Mouse (Mus musculus) heart, postnatal 14 days (tissue): ENCODE results near the gene Gnpat. TPM values are rescaled to one million over a fixed set of nuclear protein-coding genes. Genes with fewer than 3 reads are reported as not detected.

ENCODE experiments used
- DNase-seq, 2 experiments: peaks; one replicate each; pipeline ENCODE4 v3.0.0; 2021 to 2022
- intact Hi-C: fragments of 180-260 bp; cut with DNase I; formaldehyde crosslinking; loops from one replicate; pipeline ENCODE4 v1.15.1; 2025
- total RNA-seq, 2 experiments: library from RNA; stranded (reverse); gene quantifications; 2 replicates each; pipeline ENCODE4 v1.2.3; 2021

The Gnpat gene
- total RNA-seq, 2 experiments from 2014 or later = 148 to 164 TPM

DNA sequence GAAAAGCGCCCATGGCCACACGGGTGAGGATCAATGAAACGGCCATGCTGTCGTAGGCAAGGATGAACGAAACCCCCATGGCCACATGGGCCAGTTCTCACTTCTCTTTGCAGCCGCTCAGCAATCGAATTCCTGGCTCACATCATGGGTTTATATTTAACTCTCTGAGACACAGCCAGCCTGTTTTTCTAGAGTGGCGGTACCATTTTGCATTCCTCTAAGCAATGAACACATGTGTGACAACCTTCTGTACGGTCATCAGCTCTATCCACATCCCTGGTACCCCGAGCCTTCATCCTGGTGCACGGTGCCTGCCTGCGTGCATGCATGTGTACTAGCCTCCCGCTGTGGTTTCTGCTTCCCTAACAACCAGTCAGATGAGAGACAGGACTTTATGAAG lies 67.3 kb downstream of the Gnpat start:
- DNase-seq = no peak

DNA sequence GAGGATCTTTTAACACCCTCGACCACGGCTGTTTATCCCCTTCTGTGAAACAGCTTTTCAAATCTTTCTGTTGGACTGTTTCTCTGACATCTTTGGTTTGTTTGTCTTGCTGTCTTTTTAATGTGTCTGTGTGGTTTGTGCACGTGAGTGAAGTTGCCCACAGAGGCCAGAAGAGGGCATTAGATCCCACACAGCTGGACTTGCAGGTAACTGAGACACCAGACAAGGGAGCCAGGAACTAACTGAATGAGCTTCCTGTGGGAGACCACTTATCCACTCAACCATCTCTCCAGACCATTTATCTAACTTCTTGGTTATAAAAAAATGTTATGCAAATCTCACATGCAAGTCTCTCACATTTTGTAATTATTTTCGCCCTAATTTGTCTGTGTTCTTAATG lies 67.8 kb downstream of the Gnpat start:
- intact Hi-C loops = no loop called here
- DNase-seq = no peak

More for the DNA sequence above, 67.3 kb downstream of the Gnpat start:
- intact Hi-C loops = no loop called here

DNA sequence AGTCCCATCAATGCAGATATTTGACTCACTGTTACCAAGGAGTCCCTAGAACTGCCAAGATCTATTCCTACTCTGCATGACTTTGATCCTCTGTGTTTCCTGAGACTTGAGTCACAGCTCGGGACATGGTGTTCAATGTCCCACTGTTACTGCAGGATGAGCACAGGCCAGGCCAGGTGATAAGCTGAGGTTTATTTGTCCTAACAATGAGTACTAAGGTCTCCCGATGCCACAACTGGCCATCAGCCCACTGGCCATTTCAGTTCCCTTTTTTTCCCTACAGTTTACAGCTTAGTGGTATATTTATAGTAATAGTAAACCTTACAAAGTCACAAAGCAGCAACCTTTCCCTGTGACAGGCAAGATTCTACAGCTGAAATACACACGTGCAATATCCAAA lies 69.6 kb downstream of the Gnpat start:
- intact Hi-C loops = no loop called here
- no peak for DNase-seq

DNA sequence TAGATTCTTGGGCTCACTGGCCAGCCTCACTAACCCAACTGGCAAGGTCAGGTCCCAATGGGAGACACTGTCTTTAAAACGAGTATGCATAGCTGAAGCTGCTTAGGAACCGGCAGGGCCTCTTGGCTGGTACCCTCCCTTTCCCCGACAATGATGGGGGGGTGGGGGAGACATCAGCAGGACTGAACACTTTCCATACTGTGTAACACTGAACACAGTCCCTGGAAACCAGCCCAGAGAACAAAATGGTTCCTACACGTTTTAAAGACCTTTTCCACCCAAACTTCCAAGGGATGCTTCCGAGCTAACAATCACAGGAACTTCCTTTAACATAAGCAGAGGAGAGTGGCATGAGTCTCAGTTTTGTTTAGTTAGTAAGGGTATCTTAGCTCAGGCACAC lies 72.3 kb downstream of the Gnpat start:
- intact Hi-C loops = no loop called here

DNA sequence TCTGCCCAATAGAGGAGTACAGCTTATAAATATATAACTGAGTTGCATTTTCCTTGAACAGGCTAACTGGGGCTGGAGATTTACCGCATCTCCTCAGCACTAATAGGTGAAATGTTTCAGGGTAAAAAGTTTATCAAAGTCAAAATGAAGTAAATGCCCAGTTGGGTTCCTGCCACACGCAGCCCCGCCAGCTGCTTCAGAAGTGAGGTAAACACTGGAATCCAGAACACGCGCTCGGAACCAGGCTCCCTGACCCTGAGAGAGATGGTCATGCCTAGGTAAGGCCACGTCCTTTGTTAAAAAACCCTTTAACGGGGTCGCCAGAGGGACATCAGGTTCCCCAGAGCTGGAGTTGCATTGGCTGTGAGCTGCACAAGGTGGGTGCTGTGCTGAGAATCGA lies 73.9 kb downstream of the Gnpat start:
- intact Hi-C loops = no loop called here
- DNase-seq = no peak

More for the DNA sequence above, 72.3 kb downstream of the Gnpat start:
- no peak for DNase-seq

DNA sequence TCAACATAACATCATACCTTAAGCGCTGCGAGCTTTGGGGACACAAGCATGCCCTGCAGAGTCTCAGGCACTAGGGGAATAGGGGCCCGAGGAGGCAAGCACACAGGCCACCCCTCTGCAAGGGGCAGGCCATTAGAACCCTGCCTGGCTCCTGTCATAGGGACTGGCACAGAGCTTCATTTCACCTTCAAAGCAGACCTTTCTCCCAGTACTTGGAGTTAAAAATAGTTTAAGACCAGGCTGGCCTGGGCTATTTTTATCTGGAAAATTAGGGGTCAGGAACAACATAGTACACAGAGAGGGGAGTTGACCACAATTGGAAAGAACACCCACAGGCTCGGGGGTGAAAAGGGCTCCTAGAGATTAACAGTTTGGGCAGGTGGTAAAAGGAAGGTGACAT lies 74.5 kb downstream of the Gnpat start:
- intact Hi-C loops = no loop called here
- no peak for DNase-seq

Other genes with a start within 250 kb of the Gnpat start
- 100 to 1,000 TPM in 1 of 2 experiments, 10 to 100 TPM in 1; 85.6 to 103 TPM for gene 2310022B05Rik, start 199.7 kb upstream of the Gnpat start, total RNA-seq
- 10 to 100 TPM; 19.3 to 19.9 TPM for gene Ttc13, start 141.1 kb upstream of the Gnpat start, total RNA-seq
- 1 to 10 TPM; 5.4 TPM for gene Arv1, start 140.9 kb upstream of the Gnpat start, total RNA-seq
- gene Fam89a, start 111.2 kb upstream of the Gnpat start, total RNA-seq = 1 to 10 TPM; 1.8 to 1.9 TPM
- under 1 TPM; 0.37 to 0.84 TPM for gene Trim67, start 69.9 kb upstream of the Gnpat start, total RNA-seq
- 10 to 100 TPM; 36.4 to 37.8 TPM for gene 2810004N23Rik, start 87 bp downstream of the Gnpat start, total RNA-seq
- 10 to 100 TPM; 19.7 to 20.2 TPM for gene Exoc8, start 34.7 kb downstream of the Gnpat start, total RNA-seq
- 10 to 100 TPM; 14.2 to 15.1 TPM for gene Sprtn, start 34.9 kb downstream of the Gnpat start, total RNA-seq
- gene Egln1, start 86.3 kb downstream of the Gnpat start, total RNA-seq = 100 to 1,000 TPM; 178 to 190 TPM
- gene Tsnax, start 150.0 kb downstream of the Gnpat start, total RNA-seq = 10 to 100 TPM; 74.0 to 74.1 TPM
- 1 to 10 TPM; 3.1 to 3.9 TPM for gene Disc1, start 191.2 kb downstream of the Gnpat start, total RNA-seq